Mouse (Mus musculus) frontal cortex, postnatal 14 days (tissue): Measurements from ENCODE around the gene Hist1h2bg.

ENCODE experiments used
- DNase-seq, 2 experiments: peaks; one replicate each; pipeline ENCODE4 v3.0.0; 2022; ENCODE audit warnings: low spot score in 2 of 2

The Hist1h2bg gene

GRCm38 (mm10) chr13:23611638-23612037, 40.4 kb downstream of the Hist1h2bg start:
- DNase-seq, result no peak

- no peak for DNase-seq
These were observed 49.0 kb downstream of the Hist1h2bg start for GRCm38 (mm10) chr13:23620056-23620732.

- DNase-seq, result peak; percentile 61 to 64
These were observed 49.7 kb downstream of the Hist1h2bg start, which contains the start of gene Hist1h2be for GRCm38 (mm10) chr13:23620733-23621531. TSS of gene Hist1h2be (minus strand) at chr13:23621124.
